Mouse (Mus musculus): ENCODE data around the gene Cacnb4.

The Cacnb4 gene

GRCm38 (mm10) chr2:52571339-52571968, 105.2 kb downstream of the Cacnb4 start:
- intact Hi-C loops (cut with DNase I) = no loop called here

GRCm38 (mm10) chr2:52570781-52571180, 105.8 kb downstream of the Cacnb4 start:
- intact Hi-C loops (cut with DNase I) = no loop called here

- intact Hi-C loops (cut with DNase I) = no loop called here
Measured at GRCm38 (mm10) chr2:52570171-52570570, 106.5 kb downstream of the Cacnb4 start.

DNA sequence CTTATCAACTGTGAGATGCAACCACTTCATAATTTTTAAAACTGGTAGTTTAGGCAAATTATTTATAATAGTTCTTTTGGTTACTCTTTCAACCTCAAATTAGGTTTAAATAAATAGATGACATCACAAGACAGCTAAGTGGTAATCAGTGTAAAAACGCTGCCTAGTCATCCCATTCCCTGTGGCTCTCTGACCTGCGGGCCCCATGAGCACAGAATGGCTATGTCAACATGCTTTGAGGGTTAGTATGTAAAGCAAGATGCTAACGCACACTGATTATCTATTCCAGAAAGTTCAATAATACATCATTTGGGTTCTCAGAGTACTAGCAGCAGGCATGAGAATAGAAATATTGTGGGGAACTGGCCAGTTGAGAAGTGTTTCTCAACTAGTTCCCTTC, 108.5 kb downstream of the Cacnb4 start:
- intact Hi-C loops (cut with DNase I) = no loop called here

DNA sequence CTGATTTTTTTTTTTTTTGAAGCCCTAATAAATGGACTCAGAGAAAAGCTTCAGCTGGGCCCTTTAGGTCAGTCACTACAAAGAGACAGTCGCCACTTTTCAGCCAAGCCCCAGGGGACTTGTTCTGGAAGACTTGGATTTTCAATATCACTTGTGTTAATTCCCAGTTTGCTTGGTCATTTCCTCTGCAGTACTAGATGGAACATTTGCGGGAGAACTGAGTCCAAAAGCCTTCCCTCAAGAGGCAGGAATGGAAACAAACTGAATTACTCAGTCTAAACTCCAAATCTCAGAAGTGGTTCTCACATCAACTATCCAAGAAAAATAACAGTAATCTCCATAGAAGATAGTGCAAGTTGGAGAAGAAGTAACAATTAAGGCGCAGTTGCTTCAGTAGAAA, 109.2 kb downstream of the Cacnb4 start:
- intact Hi-C loops (cut with DNase I) = no loop called here

- intact Hi-C loops (cut with DNase I) = no loop called here
Measured at GRCm38 (mm10) chr2:52563277-52563676, 113.4 kb downstream of the Cacnb4 start.

DNA sequence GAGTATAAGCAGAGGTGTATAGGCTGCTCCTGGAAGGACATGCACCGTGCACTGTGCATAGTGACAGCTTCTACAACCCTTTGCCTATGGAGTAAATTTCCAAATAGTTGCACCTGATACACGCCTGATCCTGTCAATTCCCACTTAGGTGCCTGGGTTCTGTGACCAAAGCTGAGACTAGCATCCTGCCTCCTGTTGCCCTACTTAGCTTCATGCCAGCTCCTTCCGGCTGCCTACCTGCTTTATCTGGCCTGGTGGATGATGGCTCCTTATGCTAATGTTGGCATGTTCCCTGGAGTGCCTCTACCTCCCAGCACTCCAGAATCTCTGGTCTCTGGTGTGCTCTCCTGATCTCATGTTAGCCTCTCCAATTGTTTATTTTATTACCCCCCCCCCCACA, 114.3 kb downstream of the Cacnb4 start:
- intact Hi-C loops (cut with DNase I) = no loop called here

- intact Hi-C loops (cut with DNase I) = no loop called here
Measured at GRCm38 (mm10) chr2:52561137-52561536, 115.5 kb downstream of the Cacnb4 start.

DNA sequence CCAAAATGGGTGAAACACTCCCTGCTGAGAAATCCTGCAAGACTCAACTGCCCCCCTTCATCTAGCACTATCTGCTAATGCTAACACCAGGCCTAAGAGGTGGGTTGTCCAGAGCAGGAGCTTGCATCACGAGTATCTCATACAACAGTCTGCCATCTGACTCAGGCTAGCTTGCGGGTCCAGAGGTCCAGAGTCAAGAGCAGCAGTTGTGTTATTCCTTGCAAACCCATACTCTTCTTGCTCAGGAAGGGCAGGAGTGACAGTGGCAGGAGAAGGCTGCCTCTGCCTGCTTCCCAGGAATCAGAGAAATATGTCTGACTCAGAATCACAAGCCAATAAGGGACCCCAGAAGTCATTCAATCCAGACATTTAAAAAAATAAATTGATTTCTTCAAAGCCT, 116.4 kb downstream of the Cacnb4 start:
- intact Hi-C loops (cut with DNase I) = no loop called here

- intact Hi-C loops (cut with DNase I) = no loop called here
Measured at GRCm38 (mm10) chr2:52558411-52558810, 118.2 kb downstream of the Cacnb4 start.

DNA sequence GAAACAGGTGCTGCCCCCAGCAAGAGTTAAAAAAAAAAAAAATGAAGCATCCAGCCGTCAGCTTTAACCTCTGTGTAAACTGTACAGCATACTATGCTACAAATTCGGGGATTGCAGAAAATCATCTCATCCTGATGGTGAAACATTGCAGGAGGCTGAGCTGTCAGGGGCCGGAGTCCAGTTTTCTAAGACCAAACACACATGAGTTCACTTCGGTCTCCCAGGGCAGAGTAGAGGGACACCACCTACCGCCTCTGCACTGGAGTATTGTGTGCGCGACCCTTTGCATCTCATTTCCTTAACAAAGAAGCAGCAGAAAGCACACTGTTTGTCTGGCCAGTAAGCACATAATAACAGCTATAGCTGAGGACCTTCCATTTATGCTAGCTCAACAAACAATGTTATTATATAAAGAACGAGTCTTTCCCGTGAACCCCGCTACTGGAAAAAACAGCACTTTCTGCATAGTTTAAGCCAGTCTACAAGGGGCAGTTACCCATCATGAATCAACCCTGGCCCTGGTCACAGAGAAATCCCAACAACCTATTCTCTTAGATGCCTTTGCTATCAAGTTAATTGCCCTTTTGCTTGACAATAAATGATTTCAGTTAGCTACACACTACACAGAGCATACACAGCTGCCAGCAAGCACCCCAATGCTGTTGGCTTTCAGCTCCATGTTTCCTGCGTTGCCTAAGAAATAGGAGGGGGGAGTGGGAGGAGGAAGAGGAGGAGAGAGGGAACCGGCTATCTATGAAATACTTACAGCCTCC, 118.9 kb downstream of the Cacnb4 start:
- intact Hi-C loops (cut with DNase I) = no loop called here

DNA sequence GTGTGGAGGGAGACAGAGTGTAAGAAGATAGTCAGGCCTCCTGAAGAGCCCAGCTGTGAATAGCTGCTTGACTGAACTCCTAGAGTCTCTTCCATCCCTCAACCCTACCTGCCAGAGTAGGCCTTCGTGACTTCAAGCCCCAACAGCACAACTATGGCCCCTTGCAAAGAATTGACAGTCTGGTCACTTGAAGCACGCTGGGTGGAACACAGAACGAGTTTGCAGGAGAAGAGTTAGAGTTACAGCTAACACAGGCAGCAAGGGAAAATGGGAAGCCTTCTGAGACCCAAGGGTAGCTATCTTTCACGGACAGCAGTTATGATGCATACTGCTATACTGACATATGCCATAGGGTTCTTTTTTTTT, 119.7 kb downstream of the Cacnb4 start:
- intact Hi-C loops (cut with DNase I) = no loop called here

GRCm38 (mm10) chr2:52556298-52556960, 120.2 kb downstream of the Cacnb4 start:
- intact Hi-C loops (cut with DNase I) = no loop called here

GRCm38 (mm10) chr2:52548401-52548800, 128.2 kb downstream of the Cacnb4 start:
- intact Hi-C loops (cut with DNase I) = no loop called here

DNA sequence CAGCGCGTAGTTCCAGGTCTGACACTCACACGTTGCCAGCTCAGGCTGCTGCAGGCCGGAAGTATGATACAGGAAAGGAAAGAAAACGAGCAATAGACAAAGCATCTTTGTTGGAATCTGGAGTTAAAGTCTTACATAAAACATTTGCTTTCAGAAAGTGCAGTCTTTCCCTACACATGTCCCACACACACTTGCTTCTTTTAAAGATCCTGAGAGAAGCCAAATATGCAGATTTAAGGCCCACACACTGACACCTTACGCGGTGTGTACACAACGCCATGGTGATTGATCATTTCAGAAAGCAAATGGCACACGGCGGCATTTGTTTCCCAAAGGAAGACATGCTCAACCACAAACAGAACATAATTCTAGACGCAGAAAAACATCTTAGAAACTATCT, 129.3 kb downstream of the Cacnb4 start:
- intact Hi-C loops (cut with DNase I) = no loop called here

- intact Hi-C loops (cut with DNase I) = no loop called here
Measured at GRCm38 (mm10) chr2:52544527-52544926, 132.1 kb downstream of the Cacnb4 start.

GRCm38 (mm10) chr2:52541068-52541467, 135.6 kb downstream of the Cacnb4 start:
- intact Hi-C loops (cut with DNase I) = no loop called here

DNA sequence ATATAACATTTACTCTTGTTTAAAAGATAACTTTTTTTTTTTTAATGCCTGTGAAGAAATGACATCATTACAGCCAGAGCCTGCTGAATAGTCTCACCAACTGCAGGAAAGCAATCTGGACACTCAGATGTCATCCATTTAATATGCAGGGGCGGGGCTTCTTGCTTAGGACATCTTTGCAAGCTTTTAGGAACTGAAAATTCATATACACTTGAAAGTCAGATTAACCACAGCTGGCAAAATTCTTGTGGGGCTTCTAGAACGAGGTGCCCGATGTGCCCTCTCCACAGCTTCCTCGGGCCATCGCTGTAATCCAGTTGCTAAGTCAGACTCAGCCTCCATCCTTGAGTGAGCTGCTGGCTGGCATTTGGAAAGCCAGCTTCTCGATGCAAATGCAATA, 137.3 kb downstream of the Cacnb4 start:
- intact Hi-C loops (cut with DNase I) = no loop called here

GRCm38 (mm10) chr2:52537645-52538044, 139.0 kb downstream of the Cacnb4 start:
- intact Hi-C loops (cut with DNase I) = no loop called here

GRCm38 (mm10) chr2:52537155-52537554, 139.5 kb downstream of the Cacnb4 start:
- intact Hi-C loops (cut with DNase I) = no loop called here

DNA sequence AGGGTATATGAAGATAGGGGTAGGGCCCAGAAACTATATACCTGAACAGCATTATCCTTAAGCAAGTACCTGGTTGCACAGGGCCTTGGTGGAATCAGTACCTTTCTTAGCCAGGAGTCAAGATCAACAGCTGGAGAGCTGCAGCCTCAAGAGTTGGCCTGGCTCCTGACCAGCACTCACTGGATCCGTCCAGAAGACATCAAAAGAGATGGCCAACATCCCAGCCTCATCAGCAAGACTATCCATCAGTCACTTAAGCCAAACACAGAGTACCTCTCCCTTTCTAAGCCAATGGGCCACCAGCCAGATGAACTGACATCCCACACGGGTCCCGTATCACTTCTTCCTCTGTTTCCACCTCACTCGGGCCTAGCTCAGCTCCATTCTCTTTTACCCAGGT, 140.1 kb downstream of the Cacnb4 start:
- intact Hi-C loops (cut with DNase I) = no loop called here

- intact Hi-C loops (cut with DNase I) = no loop called here
Measured at GRCm38 (mm10) chr2:52533696-52534095, 142.9 kb downstream of the Cacnb4 start.

DNA sequence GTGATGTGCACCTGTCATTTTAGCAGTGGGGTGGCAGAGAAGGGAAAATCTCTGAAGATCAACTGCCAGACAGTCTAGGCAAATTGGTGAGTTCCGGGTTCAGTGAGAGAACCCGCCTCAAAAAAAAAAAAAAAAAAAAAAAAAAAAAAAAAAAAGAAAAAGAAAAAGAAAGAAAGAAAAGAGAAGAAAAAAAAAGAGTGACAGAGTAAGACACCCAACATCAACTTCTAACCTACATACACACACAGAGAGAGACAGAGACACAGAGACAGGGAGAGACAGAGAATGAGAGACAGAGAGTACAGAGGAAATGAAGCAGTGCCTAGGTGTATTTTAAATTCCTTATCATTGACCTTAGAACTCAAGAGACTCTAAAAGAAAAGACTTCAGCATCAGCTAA, 146.1 kb downstream of the Cacnb4 start:
- intact Hi-C loops (cut with DNase I) = no loop called here

All from adrenal gland (tissue).